Mouse (Mus musculus): ENCODE measurements around the gene Tyw1. TPM values are rescaled to one million over a fixed set of nuclear protein-coding genes. Genes with fewer than 3 reads are reported as not detected.

Gene Tyw1
- polyA plus RNA-seq, 1 experiment = 27.7 TPM

- Histone ChIP-seq H3K36me3 (ENCODE audit: control insufficient read depth, insufficient read depth, low read length, poor library complexity, severe bottlenecking) (peaks cover 9% of the 10 kb centered on the region), H3K4me1 (ENCODE audit: control insufficient read depth, insufficient read depth, low read length) (no peaks in the 10 kb centered on the region), H3K27me3 (ENCODE audit: control insufficient read depth, insufficient read depth, low read length, poor library complexity, severe bottlenecking) (no peaks in the 10 kb centered on the region), H3K9ac (ENCODE audit: low read depth, poor library complexity, severe bottlenecking) (no peak overlapping the region), H3K27ac (ENCODE audit: insufficient read depth, low read length) (no peak overlapping the region), H3K4me3 (ENCODE audit: low read depth, low read length) (no peak overlapping the region), H3K9me3 (replicated peaks; ENCODE audit: control insufficient read depth, insufficient read depth, low read length, poor library complexity, severe bottlenecking) (no peaks in the 10 kb centered on the region)
- no peak for TF ChIP-seq CTCF (IDR thresholded peaks at IDR 0.05; ENCODE audit: low read depth, low read length)
- TF ChIP-seq POLR2A (IDR thresholded peaks at IDR 0.05; ENCODE audit: insufficient read depth, low read length) = no peak
- no peak for TF ChIP-seq EP300 (IDR thresholded peaks at IDR 0.05; ENCODE audit: insufficient read depth, low read depth, low read length)
Observed at GRCm38 (mm10) chr5:130333566-130333965, 78.1 kb downstream of the Tyw1 start.

- Histone ChIP-seq H3K36me3 (ENCODE audit: control insufficient read depth, insufficient read depth, low read length, poor library complexity, severe bottlenecking) (peaks cover 7% of the 10 kb centered on the region), H3K4me3 (ENCODE audit: low read depth, low read length) (no peak overlapping the region), H3K9me3 (replicated peaks; ENCODE audit: control insufficient read depth, insufficient read depth, low read length, poor library complexity, severe bottlenecking) (no peaks in the 10 kb centered on the region), H3K27me3 (ENCODE audit: control insufficient read depth, insufficient read depth, low read length, poor library complexity, severe bottlenecking) (no peaks in the 10 kb centered on the region), H3K4me1 (ENCODE audit: control insufficient read depth, insufficient read depth, low read length) (no peaks in the 10 kb centered on the region), H3K27ac (ENCODE audit: insufficient read depth, low read length) (no peak overlapping the region), H3K9ac (ENCODE audit: low read depth, poor library complexity, severe bottlenecking) (no peak overlapping the region)
- TF ChIP-seq CTCF (IDR thresholded peaks at IDR 0.05; ENCODE audit: low read depth, low read length) = no peak
- no peak for TF ChIP-seq EP300 (IDR thresholded peaks at IDR 0.05; ENCODE audit: insufficient read depth, low read depth, low read length)
- no peak for TF ChIP-seq POLR2A (IDR thresholded peaks at IDR 0.05; ENCODE audit: insufficient read depth, low read length)
Observed at GRCm38 (mm10) chr5:130333971-130334370, 78.6 kb downstream of the Tyw1 start.

DNA sequence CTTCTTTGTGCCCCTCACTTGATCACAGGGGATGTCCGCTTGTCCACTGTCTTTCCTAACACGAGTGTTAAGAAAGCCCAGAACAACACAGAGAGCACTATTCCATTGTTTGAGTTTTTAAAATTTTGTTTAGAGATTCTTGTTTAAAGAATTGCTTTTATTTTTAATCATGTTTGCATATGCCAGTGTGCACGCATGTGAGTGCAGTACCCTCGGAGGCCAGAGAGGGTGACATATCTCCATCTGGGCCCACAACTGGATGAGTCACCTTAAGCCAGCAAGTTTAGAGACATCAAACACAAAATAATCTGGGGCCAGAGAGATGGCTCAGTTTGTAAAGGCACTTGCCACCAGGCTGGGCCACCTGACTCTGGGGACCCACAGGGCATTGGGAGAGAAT lies 80.0 kb downstream of the Tyw1 start:
- Histone ChIP-seq H3K27ac (ENCODE audit: insufficient read depth, low read length) (no peak overlapping the region), H3K9me3 (replicated peaks; ENCODE audit: control insufficient read depth, insufficient read depth, low read length, poor library complexity, severe bottlenecking) (no peaks in the 10 kb centered on the region), H3K9ac (ENCODE audit: low read depth, poor library complexity, severe bottlenecking) (no peak overlapping the region), H3K27me3 (ENCODE audit: control insufficient read depth, insufficient read depth, low read length, poor library complexity, severe bottlenecking) (no peaks in the 10 kb centered on the region), H3K4me3 (ENCODE audit: low read depth, low read length) (no peak overlapping the region), H3K4me1 (ENCODE audit: control insufficient read depth, insufficient read depth, low read length) (no peaks in the 10 kb centered on the region), H3K36me3 (ENCODE audit: control insufficient read depth, insufficient read depth, low read length, poor library complexity, severe bottlenecking) (peaks cover 8% of the 10 kb centered on the region)
- no peak for TF ChIP-seq POLR2A (IDR thresholded peaks at IDR 0.05; ENCODE audit: insufficient read depth, low read length)

- Histone ChIP-seq H3K27me3 (ENCODE audit: control insufficient read depth, insufficient read depth, low read length, poor library complexity, severe bottlenecking) (no peaks in the 10 kb centered on the region), H3K4me3 (ENCODE audit: low read depth, low read length) (no peak overlapping the region), H3K9ac (ENCODE audit: low read depth, poor library complexity, severe bottlenecking) (no peak overlapping the region), H3K4me1 (ENCODE audit: control insufficient read depth, insufficient read depth, low read length) (no peaks in the 10 kb centered on the region), H3K36me3 (ENCODE audit: control insufficient read depth, insufficient read depth, low read length, poor library complexity, severe bottlenecking) (peaks cover 9% of the 10 kb centered on the region), H3K9me3 (replicated peaks; ENCODE audit: control insufficient read depth, insufficient read depth, low read length, poor library complexity, severe bottlenecking) (no peaks in the 10 kb centered on the region), H3K27ac (ENCODE audit: insufficient read depth, low read length) (no peak overlapping the region)
- TF ChIP-seq EP300 (IDR thresholded peaks at IDR 0.05; ENCODE audit: insufficient read depth, low read depth, low read length) = no peak
- no peak for TF ChIP-seq POLR2A (IDR thresholded peaks at IDR 0.05; ENCODE audit: insufficient read depth, low read length)
- TF ChIP-seq CTCF (IDR thresholded peaks at IDR 0.05; ENCODE audit: low read depth, low read length) = no peak
Observed at GRCm38 (mm10) chr5:130340656-130341055, 85.2 kb downstream of the Tyw1 start.

DNA sequence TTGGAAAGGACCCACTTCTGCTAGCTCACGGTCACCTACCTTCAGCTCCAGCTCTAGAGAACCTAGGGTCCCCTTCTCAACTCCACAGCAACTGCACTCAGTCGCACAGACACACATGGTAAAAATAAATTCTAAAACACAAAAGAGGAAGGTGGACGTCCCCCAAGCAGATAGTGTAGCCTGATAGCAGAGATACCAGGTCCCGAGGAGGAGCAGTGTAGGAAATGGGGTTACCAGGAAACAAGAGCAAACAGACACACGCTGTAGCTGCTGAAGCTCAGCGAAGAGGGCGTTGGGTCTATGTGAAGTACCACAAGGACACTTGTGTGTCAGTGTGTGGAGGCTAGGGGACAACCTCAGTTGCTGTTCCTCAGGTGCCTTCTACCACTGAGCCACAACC lies 89.6 kb downstream of the Tyw1 start:
- no peak overlapping the region for H3K27ac ChIP-seq (ENCODE audit: insufficient read depth, low read length)
- H3K27me3 ChIP-seq (ENCODE audit: control insufficient read depth, insufficient read depth, low read length, poor library complexity, severe bottlenecking) = no peaks in the 10 kb centered on the region
- H3K9me3 ChIP-seq (replicated peaks; ENCODE audit: control insufficient read depth, insufficient read depth, low read length, poor library complexity, severe bottlenecking) = no peaks in the 10 kb centered on the region; the same call in 1 of the 2 replicates
- H3K36me3 ChIP-seq (ENCODE audit: control insufficient read depth, insufficient read depth, low read length, poor library complexity, severe bottlenecking) = peaks cover 6% of the 10 kb centered on the region
- no peak overlapping the region for H3K4me3 ChIP-seq (ENCODE audit: low read depth, low read length)
- no peak for TF ChIP-seq POLR2A (IDR thresholded peaks at IDR 0.05; ENCODE audit: insufficient read depth, low read length)
- no peak for TF ChIP-seq EP300 (IDR thresholded peaks at IDR 0.05; ENCODE audit: insufficient read depth, low read depth, low read length)
- TF ChIP-seq CTCF (IDR thresholded peaks at IDR 0.05; ENCODE audit: low read depth, low read length) = no peak
- H3K9ac ChIP-seq (ENCODE audit: low read depth, poor library complexity, severe bottlenecking) = no peak overlapping the region
- no peaks in the 10 kb centered on the region for H3K4me1 ChIP-seq (ENCODE audit: control insufficient read depth, insufficient read depth, low read length)

DNA sequence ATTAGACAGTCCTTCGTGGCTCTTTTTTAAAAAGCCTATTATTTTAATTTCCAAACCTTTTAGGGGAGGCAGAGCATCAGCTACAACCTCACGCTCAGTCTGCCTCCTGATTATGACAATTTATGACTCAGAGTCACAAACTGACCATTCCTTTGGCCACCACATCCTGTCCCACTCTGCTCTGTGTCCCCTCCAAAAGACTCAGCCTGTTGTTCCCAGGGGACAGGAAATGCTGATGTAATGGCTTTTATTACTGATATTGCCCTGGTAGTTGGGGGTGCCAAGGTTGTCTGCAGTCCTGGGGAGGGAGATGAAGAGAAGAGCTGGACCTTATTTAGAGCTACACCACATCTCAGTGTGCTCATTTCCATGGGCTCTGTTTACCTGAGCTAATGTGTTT lies 90.5 kb downstream of the Tyw1 start:
- no peaks in the 10 kb centered on the region; the same call in 1 of the 2 replicates for H3K9me3 ChIP-seq (replicated peaks; ENCODE audit: control insufficient read depth, insufficient read depth, low read length, poor library complexity, severe bottlenecking)
- no peaks in the 10 kb centered on the region for H3K4me1 ChIP-seq (ENCODE audit: control insufficient read depth, insufficient read depth, low read length)
- TF ChIP-seq POLR2A (IDR thresholded peaks at IDR 0.05; ENCODE audit: insufficient read depth, low read length) (no peak), CTCF (IDR thresholded peaks at IDR 0.05; ENCODE audit: low read depth, low read length) (no peak), EP300 (IDR thresholded peaks at IDR 0.05; ENCODE audit: insufficient read depth, low read depth, low read length) (no peak)
- 0 out of 2 replicates have a peak, but pooled peaks cover 2% of the 10 kb centered on the region for H3K36me3 ChIP-seq (ENCODE audit: control insufficient read depth, insufficient read depth, low read length, poor library complexity, severe bottlenecking)
- H3K4me3 ChIP-seq (ENCODE audit: low read depth, low read length) = no peak overlapping the region
- no peak overlapping the region for H3K9ac ChIP-seq (ENCODE audit: low read depth, poor library complexity, severe bottlenecking)
- no peaks in the 10 kb centered on the region for H3K27me3 ChIP-seq (ENCODE audit: control insufficient read depth, insufficient read depth, low read length, poor library complexity, severe bottlenecking)
- no peak overlapping the region for H3K27ac ChIP-seq (ENCODE audit: insufficient read depth, low read length)
